Mouse (Mus musculus) neural tube, embryonic 11.5 days (tissue): ENCODE results near the gene Dmrtb1. TPM values are rescaled to one million over a fixed set of nuclear protein-coding genes. Genes with fewer than 3 reads are reported as not detected.
A peak's percentile ranks its signal among the peaks of the same experiment; 100 is the strongest.

ENCODE experiments used
- ATAC-seq: fragments of 200-750 bp; cut with Nextera tagmentation; 2 replicates; pipeline ENCODE4 v1.8.0; 2017; ENCODE audit warnings: moderate number of reproducible peaks, mild to moderate bottlenecking, moderate TSS enrichment, moderate library complexity; ENCODE audit not compliant: insufficient read depth, low FRiP score, low TSS enrichment
- DNase-seq: peaks from one replicate; pipeline ENCODE4 v3.0.0-alpha.2; 2015; ENCODE audit warnings: low spot score
- H3K27ac ChIP-seq: fragments of 300-500 bp; sonication (generic); 2 replicates; pipeline ENCODE4 v1.5.1; 2014; ENCODE audit warnings: low read depth, mild to moderate bottlenecking, low read length
- H3K27me3 ChIP-seq: fragments of 300-500 bp; sonication (generic); 2 replicates; pipeline ENCODE4 v1.6.1; 2014; ENCODE audit warnings: mild to moderate bottlenecking, low read length, mixed read lengths; ENCODE audit not compliant: control insufficient read depth, insufficient read depth
- H3K36me3 ChIP-seq: fragments of 300-500 bp; sonication (generic); 2 replicates; pipeline ENCODE4 v1.6.1; 2014; ENCODE audit warnings: mild to moderate bottlenecking, low read length, moderate library complexity, mixed read lengths; ENCODE audit not compliant: control insufficient read depth, insufficient read depth
- H3K4me1 ChIP-seq: fragments of 300-500 bp; sonication (generic); 2 replicates; pipeline ENCODE4 v1.6.1; 2014; ENCODE audit warnings: low read length, mixed read lengths; ENCODE audit not compliant: control insufficient read depth, insufficient read depth
- H3K4me2 ChIP-seq: fragments of 300-500 bp; sonication (generic); 2 replicates; pipeline ENCODE4 v1.6.1; 2014; ENCODE audit warnings: low read depth, mild to moderate bottlenecking, moderate library complexity
- H3K4me3 ChIP-seq: fragments of 300-500 bp; sonication (generic); 2 replicates; pipeline ENCODE4 v1.5.1; 2014; ENCODE audit warnings: low read depth, low read length
- H3K9ac ChIP-seq: fragments of 300-500 bp; sonication (generic); 2 replicates; pipeline ENCODE4 v1.6.1; 2014; ENCODE audit warnings: mild to moderate bottlenecking, low read length
- H3K9me3 ChIP-seq: fragments of 300-500 bp; sonication (generic); 2 replicates; pipeline ENCODE4 v1.6.1; 2016; ENCODE audit warnings: low read length; ENCODE audit not compliant: control insufficient read depth
- WGBS: fragments of 180-500 bp; shearing (Covaris S2); extraction: QIAGEN DNeasy Blood & Tissue Kit; methylation state at CpG from one replicate; pipeline ENCODE4 v1.1.7; 2014; 5-methylcytosine and 5-hydroxymethylcytosine counted together
- polyA plus RNA-seq: library from polyadenylated mRNA; unstranded; fragments of >200 nt; fragmentation: Nextera tagmentation; extraction: Ambion mirVana; gene quantifications from 2 replicates; pipeline ENCODE4 v1.2.1, GENCODE M21; 2014

The Dmrtb1 gene
- polyA plus RNA-seq, 1 experiment from 2014 or later: 5.8 TPM

GRCm38 (mm10) chr4:107718720-107719119 is 34.7 kb upstream of the Dmrtb1 start:
- Histone ChIP-seq H3K36me3 (no peaks in the 10 kb centered on the region), H3K27me3 (no peaks in the 10 kb centered on the region), H3K27ac (no peak overlapping the region), H3K4me2 (no peak overlapping the region), H3K4me3 (no peak overlapping the region), H3K9ac (no peak overlapping the region), H3K9me3 (no peaks in the 10 kb centered on the region), H3K4me1 (no peaks in the 10 kb centered on the region)
- 62% methylated on average over 8 of the region's 8 CpGs for WGBS
- no peak for DNase-seq
- no peak for ATAC-seq

GRCm38 (mm10) chr4:107717718-107718313 is 33.8 kb upstream of the Dmrtb1 start:
- H3K27me3 ChIP-seq: no peaks in the 10 kb centered on the region
- no peak overlapping the region for H3K27ac ChIP-seq
- no peak overlapping the region for H3K4me3 ChIP-seq
- H3K4me1 ChIP-seq: no peaks in the 10 kb centered on the region
- 71% methylated on average over 8 of the region's 8 CpGs for WGBS
- no peak for ATAC-seq
- no peak overlapping the region for H3K4me2 ChIP-seq
- DNase-seq: no peak
- H3K9me3 ChIP-seq: no peaks in the 10 kb centered on the region
- H3K9ac ChIP-seq: no peak overlapping the region
- no peaks in the 10 kb centered on the region for H3K36me3 ChIP-seq

GRCm38 (mm10) chr4:107716754-107717299 is 32.8 kb upstream of the Dmrtb1 start:
- Histone ChIP-seq H3K27me3 (no peaks in the 10 kb centered on the region), H3K4me3 (no peak overlapping the region), H3K27ac (no peak overlapping the region), H3K4me1 (no peaks in the 10 kb centered on the region), H3K9me3 (no peaks in the 10 kb centered on the region), H3K36me3 (no peaks in the 10 kb centered on the region), H3K4me2 (no peak overlapping the region), H3K9ac (no peak overlapping the region)
- ATAC-seq (no peak), DNase-seq (no peak)
- 76% methylated on average over 9 of the region's 9 CpGs for WGBS

- no peak for DNase-seq
- no peak overlapping the region for H3K4me2 ChIP-seq
These were observed 22.9 kb upstream of the Dmrtb1 start for GRCm38 (mm10) chr4:107706884-107707283.

GRCm38 (mm10) chr4:107704185-107704584 is 20.2 kb upstream of the Dmrtb1 start:
- Histone ChIP-seq H3K27me3 (no peaks in the 10 kb centered on the region), H3K4me3 (no peak overlapping the region), H3K36me3 (no peaks in the 10 kb centered on the region), H3K27ac (no peak overlapping the region), H3K9me3 (no peaks in the 10 kb centered on the region), H3K4me1 (no peaks in the 10 kb centered on the region), H3K4me2 (no peak overlapping the region), H3K9ac (no peak overlapping the region)
- no peak for ATAC-seq
- peak; percentile 44 for DNase-seq
- WGBS: 86% methylated on average over 1 of the region's 1 CpGs

More at GRCm38 (mm10) chr4:107706884-107707283, 22.9 kb upstream of the Dmrtb1 start:
- Histone ChIP-seq H3K27me3 (no peaks in the 10 kb centered on the region), H3K4me3 (no peak overlapping the region), H3K27ac (no peak overlapping the region), H3K9ac (no peak overlapping the region), H3K9me3 (no peaks in the 10 kb centered on the region), H3K36me3 (no peaks in the 10 kb centered on the region), H3K4me1 (no peaks in the 10 kb centered on the region)
- WGBS: 79% methylated on average over 4 of the region's 4 CpGs
- ATAC-seq: no peak

- H3K36me3 ChIP-seq: no peaks in the 10 kb centered on the region
- H3K9me3 ChIP-seq: no peaks in the 10 kb centered on the region
- WGBS: 81% methylated on average over 11 of the region's 11 CpGs
- H3K4me3 ChIP-seq: no peak overlapping the region
- DNase-seq: no peak
- H3K4me2 ChIP-seq: no peak overlapping the region
- no peak for ATAC-seq
- H3K4me1 ChIP-seq: no peaks in the 10 kb centered on the region
- H3K27ac ChIP-seq: no peak overlapping the region
- H3K27me3 ChIP-seq: no peaks in the 10 kb centered on the region
- no peak overlapping the region for H3K9ac ChIP-seq
These were observed 17.6 kb upstream of the Dmrtb1 start for GRCm38 (mm10) chr4:107701679-107702078.

GRCm38 (mm10) chr4:107701116-107701515 is 17.1 kb upstream of the Dmrtb1 start:
- WGBS: 32% methylated on average over 11 of the region's 11 CpGs
- peak; percentile 75 for DNase-seq
- no peaks in the 10 kb centered on the region for H3K4me1 ChIP-seq
- no peak for ATAC-seq
- no peaks in the 10 kb centered on the region for H3K9me3 ChIP-seq
- no peaks in the 10 kb centered on the region for H3K27me3 ChIP-seq
- H3K4me2 ChIP-seq: no peak overlapping the region
- no peak overlapping the region for H3K9ac ChIP-seq
- H3K36me3 ChIP-seq: no peaks in the 10 kb centered on the region
- no peak overlapping the region for H3K27ac ChIP-seq
- no peak overlapping the region for H3K4me3 ChIP-seq

GRCm38 (mm10) chr4:107699271-107699670 is 15.2 kb upstream of the Dmrtb1 start:
- no peak for DNase-seq
- no peaks in the 10 kb centered on the region for H3K9me3 ChIP-seq
- no peak overlapping the region for H3K9ac ChIP-seq
- H3K4me1 ChIP-seq: no peaks in the 10 kb centered on the region
- no peak overlapping the region for H3K4me2 ChIP-seq
- H3K4me3 ChIP-seq: no peak overlapping the region
- 91% methylated on average over 9 of the region's 9 CpGs for WGBS
- H3K27ac ChIP-seq: no peak overlapping the region
- no peaks in the 10 kb centered on the region for H3K36me3 ChIP-seq
- no peak for ATAC-seq
- H3K27me3 ChIP-seq: no peaks in the 10 kb centered on the region

GRCm38 (mm10) chr4:107693816-107694215 is 9.8 kb upstream of the Dmrtb1 start:
- H3K4me3 ChIP-seq: no peak overlapping the region
- H3K4me2 ChIP-seq: no peak overlapping the region
- H3K27me3 ChIP-seq: no peaks in the 10 kb centered on the region
- DNase-seq: no peak
- no peaks in the 10 kb centered on the region for H3K36me3 ChIP-seq
- ATAC-seq: no peak
- no peaks in the 10 kb centered on the region for H3K9me3 ChIP-seq
- no peak overlapping the region for H3K9ac ChIP-seq
- no peaks in the 10 kb centered on the region for H3K4me1 ChIP-seq
- WGBS: 69% methylated on average over 5 of the region's 5 CpGs
- H3K27ac ChIP-seq: no peak overlapping the region
